Mouse (Mus musculus) CD4-positive, CD25-positive, alpha-beta regulatory T cell, adult 2 months (primary cell): Measurements from ENCODE around the gene Klk1b16.
"Not testable (repeated sequence)": the region's sequence is repeated elsewhere in the genome, so short reads cannot be mapped to it uniquely, and the experiment has no call there.

Source experiments
- DNase-seq: peaks from one replicate; pipeline ENCODE4 v3.0.0-alpha.2; 2012; ENCODE audit warnings: low read depth, low spot score

The Klk1b16 gene

GRCm38 (mm10) chr7:44136467-44136866 is at the start of gene Klk1b16:
Gene Klk1b16, plus strand, starts transcription at chr7:44136767.
- DNase-seq: no peak

DNA sequence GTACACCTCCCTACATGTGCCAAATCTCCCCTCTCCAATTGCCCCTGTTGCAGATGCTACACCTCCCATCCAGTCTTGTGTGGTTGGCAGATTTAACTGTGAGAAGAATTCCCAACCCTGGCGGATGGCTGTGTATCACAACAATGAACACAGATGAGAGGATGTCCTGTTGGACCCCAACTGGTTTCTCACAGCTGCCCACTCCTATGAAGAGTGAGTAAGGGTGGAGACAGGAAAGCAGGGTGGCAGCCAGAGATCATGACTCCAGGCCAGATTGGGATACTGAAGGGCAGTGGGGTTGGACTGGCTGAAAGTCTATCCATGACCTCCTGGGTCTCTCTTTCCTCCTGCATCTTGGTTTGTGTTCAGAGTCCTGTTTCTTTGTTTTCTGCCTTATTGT is 40.5 kb upstream of the Klk1b16 start:
- DNase-seq: no peak

GRCm38 (mm10) chr7:44102028-44102427 is 34.5 kb upstream of the Klk1b16 start, which contains the start of gene Klk1b21:
Gene Klk1b21, plus strand, starts transcription at chr7:44102328.
- DNase-seq: not testable (repeated sequence)

- no peak for DNase-seq
These were observed 24.2 kb upstream of the Klk1b16 start, which contains the start of gene Klk1b22 for GRCm38 (mm10) chr7:44112373-44112772. Gene Klk1b22, plus strand, starts transcription at chr7:44112673.

DNA sequence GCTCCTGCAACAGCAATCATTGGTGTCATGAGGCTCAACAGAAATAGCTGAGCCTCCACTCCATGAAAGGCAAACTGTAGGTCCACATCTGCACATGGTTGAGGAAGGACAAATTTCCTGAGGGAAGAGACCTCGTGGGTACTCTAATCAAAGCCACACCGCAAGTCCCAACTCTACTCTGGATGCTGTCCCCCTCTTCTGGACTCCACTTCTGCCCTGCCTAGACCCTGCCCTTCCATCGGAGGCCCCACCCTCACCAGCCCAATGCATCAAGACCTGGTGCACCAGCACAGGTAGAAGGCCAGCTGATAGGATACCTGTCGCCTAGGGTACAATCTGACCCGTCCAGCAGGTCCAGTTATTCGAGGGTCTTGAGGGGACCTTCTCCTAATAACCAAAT is 13.1 kb upstream of the Klk1b16 start:
- DNase-seq: no peak

- no peak for DNase-seq
These were observed 42.9 kb downstream of the Klk1b16 start for GRCm38 (mm10) chr7:44179299-44180045.

GRCm38 (mm10) chr7:44186516-44186915 is 49.9 kb downstream of the Klk1b16 start:
- DNase-seq: not testable (repeated sequence)

GRCm38 (mm10) chr7:44187936-44188335 is 51.4 kb downstream of the Klk1b16 start, which contains the start of gene Klk1b24:
Gene Klk1b24, plus strand, starts transcription at chr7:44188236.
- DNase-seq: not testable (repeated sequence)
